Mouse (Mus musculus) megakaryocyte, embryonic 14.5 days (primary cell): ENCODE measurements around the gene Brd4.

ENCODE experiments used
- FLI1 ChIP-seq: IDR thresholded peaks from 2 replicates; pipeline ENCODE4 v1.6.1; 2012; ENCODE audit warnings: low read length, inconsistent platforms, mixed read lengths
- GATA1 ChIP-seq: IDR thresholded peaks from 3 replicates; pipeline ENCODE4 v1.6.1; 2012; ENCODE audit warnings: mixed read lengths, low read length, inconsistent platforms, borderline replicate concordance

- TF ChIP-seq GATA1 (no peak), FLI1 (no peak)
Observed at GRCm38 (mm10) chr17:32220873-32221272, 63.6 kb downstream of the Brd4 start.
